Mouse (Mus musculus) midbrain, embryonic 10.5 days (tissue): Measurements from ENCODE around the gene March11. TPM values are rescaled to one million over a fixed set of nuclear protein-coding genes. Genes with fewer than 3 reads are reported as not detected.

ENCODE experiments used
- DNase-seq: peaks from one replicate; pipeline ENCODE4 v3.0.0-alpha.2; 2017; ENCODE audit warnings: low spot score
- H3K27ac ChIP-seq: fragments of 300-500 bp; sonication (generic); replicated peaks from 2 replicates; pipeline ENCODE4 v1.5.1; 2016; ENCODE audit warnings: mild to moderate bottlenecking
- H3K27me3 ChIP-seq: fragments of 300-500 bp; sonication (generic); 2 replicates; pipeline ENCODE4 v1.6.1; 2016; ENCODE audit warnings: low read depth, mild to moderate bottlenecking; ENCODE audit not compliant: poor library complexity, severe bottlenecking
- H3K36me3 ChIP-seq: fragments of 300-500 bp; sonication (generic); 2 replicates; pipeline ENCODE4 v1.6.1; 2016; ENCODE audit warnings: mild to moderate bottlenecking, moderate library complexity
- H3K4me1 ChIP-seq: fragments of 300-500 bp; sonication (generic); 2 replicates; pipeline ENCODE4 v1.6.1; 2016
- H3K4me3 ChIP-seq: fragments of 300-500 bp; sonication (generic); 2 replicates; pipeline ENCODE4 v1.5.1; 2016; ENCODE audit warnings: mild to moderate bottlenecking, moderate library complexity
- H3K9me3 ChIP-seq: fragments of 300-500 bp; sonication (generic); replicated peaks from 2 replicates; pipeline ENCODE4 v1.6.1; 2016; ENCODE audit warnings: mild to moderate bottlenecking
- WGBS: fragments of 180-500 bp; shearing (Covaris S2); methylation state at CpG from one replicate; pipeline ENCODE4 v1.1.7; 2016; 5-methylcytosine and 5-hydroxymethylcytosine counted together
- polyA plus RNA-seq: library from polyadenylated mRNA; unstranded; fragments of >200 nt; fragmentation: Nextera tagmentation; extraction: Ambion mirVana; gene quantifications from 2 replicates; pipeline ENCODE4 v1.2.1, GENCODE M21; 2016

Gene March11
- polyA plus RNA-seq, 1 experiment from 2014 or later = 0.91 TPM

DNA sequence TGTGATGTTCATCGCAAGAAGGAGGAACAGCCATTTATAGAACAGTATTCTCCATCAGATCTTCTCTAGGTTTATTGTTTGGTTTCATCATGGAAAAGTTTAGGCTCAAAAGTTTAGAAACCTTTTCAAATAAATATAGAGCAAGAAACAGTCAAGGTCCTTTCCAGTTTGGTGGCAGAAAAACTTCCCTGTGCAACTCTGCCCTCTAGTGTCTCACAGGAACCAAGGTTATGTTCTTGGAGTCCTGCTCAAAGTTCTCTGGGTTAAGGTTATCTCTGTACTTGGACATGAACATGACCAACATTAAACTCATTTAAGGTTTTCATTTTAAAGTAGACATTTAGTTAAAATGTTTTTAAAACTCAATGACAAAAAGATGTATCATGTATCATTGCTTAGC is 18.3 kb downstream of the March11 start:
- Histone ChIP-seq H3K36me3 (no peaks in the 10 kb centered on the region), H3K4me1 (no peaks in the 10 kb centered on the region), H3K4me3 (no peak overlapping the region), H3K9me3 (no peaks in the 10 kb centered on the region), H3K27ac (no peak overlapping the region), H3K27me3 (no peaks in the 10 kb centered on the region)
- DNase-seq = no peak
- 92% methylated on average over 1 of the region's 1 CpGs for WGBS

DNA sequence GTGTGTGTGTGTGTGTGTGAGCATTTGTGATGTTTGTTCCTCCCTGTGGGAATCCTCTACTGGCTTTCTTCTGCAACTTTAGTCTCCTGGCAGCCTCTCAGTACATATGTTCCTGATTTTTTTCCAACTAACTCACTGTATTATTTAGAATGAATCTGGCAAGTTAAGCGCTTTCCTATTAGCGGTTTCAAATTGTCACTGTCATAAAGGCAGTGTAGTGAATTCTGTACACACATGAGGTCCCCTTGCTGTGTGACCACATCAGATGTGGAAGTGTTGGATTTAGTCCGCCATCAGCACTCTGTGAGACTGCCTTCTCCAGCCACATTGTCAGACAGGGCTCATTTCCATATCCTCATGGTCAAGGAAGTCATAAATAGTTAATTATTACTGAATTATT is 26.9 kb downstream of the March11 start:
- WGBS = 94% methylated on average over 3 of the region's 3 CpGs
- Histone ChIP-seq H3K27ac (no peak overlapping the region), H3K4me1 (no peaks in the 10 kb centered on the region), H3K27me3 (no peaks in the 10 kb centered on the region), H3K36me3 (no peaks in the 10 kb centered on the region), H3K4me3 (no peak overlapping the region), H3K9me3 (no peaks in the 10 kb centered on the region)
- DNase-seq = no peak

DNA sequence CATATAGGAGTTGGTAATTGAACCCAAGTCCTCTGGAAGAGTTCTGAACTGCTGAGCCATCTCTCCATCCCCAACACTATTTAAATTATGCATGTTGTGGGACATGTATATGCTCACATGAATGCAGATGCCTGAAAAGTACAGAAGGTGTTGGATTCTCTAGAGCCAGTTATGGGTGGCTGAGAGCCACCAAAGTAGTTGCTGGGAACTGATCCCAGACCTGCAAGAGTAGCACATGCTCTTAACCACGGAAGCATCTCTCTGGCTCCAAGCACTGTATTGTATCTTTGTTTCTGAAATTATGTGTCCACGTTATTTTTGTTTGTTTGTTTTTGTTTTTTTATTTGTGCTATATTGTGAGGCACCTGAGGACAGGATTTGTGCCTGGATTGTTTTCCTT is 28.9 kb downstream of the March11 start:
- 89% methylated on average over 2 of the region's 2 CpGs for WGBS
- Histone ChIP-seq H3K27me3 (no peaks in the 10 kb centered on the region), H3K4me1 (no peaks in the 10 kb centered on the region), H3K36me3 (no peaks in the 10 kb centered on the region), H3K4me3 (no peak overlapping the region), H3K27ac (no peak overlapping the region), H3K9me3 (no peaks in the 10 kb centered on the region)
- no peak for DNase-seq

DNA sequence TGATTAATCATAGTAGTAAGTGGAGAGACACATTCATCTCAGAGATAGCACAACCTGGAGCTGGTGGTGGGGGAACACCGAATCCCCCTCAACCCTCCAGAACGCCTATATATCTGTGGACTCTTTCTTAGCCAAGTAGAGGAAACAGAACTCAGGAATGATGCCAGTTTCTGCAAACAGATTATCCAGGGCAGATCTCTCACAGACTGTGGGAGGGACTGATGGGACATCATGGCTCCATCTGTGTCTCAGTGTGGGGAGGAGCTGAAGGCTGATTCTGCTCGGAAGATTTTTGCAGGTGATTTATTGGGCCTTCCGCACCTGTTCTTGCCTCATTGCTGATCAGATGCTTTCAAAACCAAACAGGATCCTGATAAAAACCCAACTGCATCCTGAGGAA is 29.5 kb downstream of the March11 start:
- DNase-seq = no peak
- Histone ChIP-seq H3K4me1 (no peaks in the 10 kb centered on the region), H3K36me3 (no peaks in the 10 kb centered on the region)

DNA sequence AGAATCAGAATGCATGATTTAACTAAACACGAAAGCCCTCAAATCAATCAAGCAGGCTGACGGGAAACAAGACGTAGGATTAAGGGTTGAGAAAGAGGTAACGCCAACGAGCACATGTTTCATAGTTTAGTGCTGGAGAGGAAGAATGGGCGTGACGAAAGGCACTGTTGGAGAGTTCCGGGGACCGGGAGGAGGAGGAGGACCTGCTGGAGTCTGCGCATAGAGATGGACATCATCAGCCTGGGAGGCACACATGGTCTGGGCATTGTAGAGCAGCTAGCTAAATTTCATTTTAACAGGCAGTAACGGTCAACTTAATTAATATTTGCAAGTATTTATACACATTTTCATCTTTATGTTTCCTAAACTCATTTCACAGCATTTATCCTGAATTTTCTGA is 31.6 kb downstream of the March11 start:
- no peaks in the 10 kb centered on the region for H3K9me3 ChIP-seq
- no peaks in the 10 kb centered on the region for H3K36me3 ChIP-seq
- 82% methylated on average over 11 of the region's 11 CpGs for WGBS
- no peak for DNase-seq
- no peak overlapping the region for H3K27ac ChIP-seq
- H3K4me1 ChIP-seq = no peaks in the 10 kb centered on the region
- H3K4me3 ChIP-seq = no peak overlapping the region
- H3K27me3 ChIP-seq = no peaks in the 10 kb centered on the region

More for the DNA sequence above, 29.5 kb downstream of the March11 start:
- Histone ChIP-seq H3K27me3 (no peaks in the 10 kb centered on the region), H3K4me3 (no peak overlapping the region), H3K9me3 (no peaks in the 10 kb centered on the region), H3K27ac (no peak overlapping the region)
- 94% methylated on average over 4 of the region's 4 CpGs for WGBS

DNA sequence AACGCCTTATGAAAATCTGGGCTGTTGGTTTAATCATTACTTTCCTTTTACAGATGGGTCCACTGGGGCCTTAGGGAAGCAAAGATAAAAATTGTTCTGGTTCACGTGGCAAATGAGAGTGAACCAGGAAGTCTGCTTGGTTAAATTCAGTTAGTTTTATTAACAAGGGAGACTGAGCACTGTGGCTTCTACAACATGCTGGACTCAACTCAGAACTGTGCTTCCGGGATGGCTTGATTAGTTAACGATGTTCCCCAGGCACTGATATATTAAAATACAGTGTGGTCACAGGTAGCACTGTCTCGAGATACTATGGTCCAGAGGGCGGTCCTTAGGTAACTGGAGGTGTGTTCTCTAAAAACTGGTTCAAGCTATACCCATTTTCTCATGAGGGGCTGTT is 32.1 kb downstream of the March11 start:
- H3K36me3 ChIP-seq = no peaks in the 10 kb centered on the region
- H3K9me3 ChIP-seq = no peaks in the 10 kb centered on the region
- WGBS = 92% methylated on average over 6 of the region's 6 CpGs
- no peak overlapping the region for H3K4me3 ChIP-seq
- no peak overlapping the region for H3K27ac ChIP-seq
- no peaks in the 10 kb centered on the region for H3K27me3 ChIP-seq
- DNase-seq = no peak
- no peaks in the 10 kb centered on the region for H3K4me1 ChIP-seq

DNA sequence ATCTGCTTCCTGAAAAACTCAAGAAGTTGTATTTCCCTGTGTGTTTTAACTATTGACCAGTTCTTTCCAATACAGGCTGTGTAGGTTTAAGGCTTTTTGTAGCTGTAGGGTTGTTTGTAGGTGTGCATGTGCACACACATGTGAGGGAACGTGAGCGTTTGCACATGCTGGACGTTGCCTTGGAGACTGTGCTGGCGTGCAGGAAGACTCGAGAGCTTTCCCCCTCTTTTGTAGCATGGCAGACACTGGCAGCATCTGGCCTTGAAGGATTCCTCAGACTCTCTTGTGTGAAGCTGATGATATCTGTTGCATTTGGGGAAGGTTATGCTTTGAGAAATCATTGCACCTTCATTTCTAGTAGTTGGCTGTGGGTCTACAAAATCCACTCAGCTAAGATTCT is 35.5 kb downstream of the March11 start:
- Histone ChIP-seq H3K4me1 (no peaks in the 10 kb centered on the region), H3K27me3 (no peaks in the 10 kb centered on the region), H3K9me3 (no peaks in the 10 kb centered on the region), H3K4me3 (no peak overlapping the region), H3K36me3 (no peaks in the 10 kb centered on the region), H3K27ac (no peak overlapping the region)
- no peak for DNase-seq
- 87% methylated on average over 5 of the region's 5 CpGs for WGBS

DNA sequence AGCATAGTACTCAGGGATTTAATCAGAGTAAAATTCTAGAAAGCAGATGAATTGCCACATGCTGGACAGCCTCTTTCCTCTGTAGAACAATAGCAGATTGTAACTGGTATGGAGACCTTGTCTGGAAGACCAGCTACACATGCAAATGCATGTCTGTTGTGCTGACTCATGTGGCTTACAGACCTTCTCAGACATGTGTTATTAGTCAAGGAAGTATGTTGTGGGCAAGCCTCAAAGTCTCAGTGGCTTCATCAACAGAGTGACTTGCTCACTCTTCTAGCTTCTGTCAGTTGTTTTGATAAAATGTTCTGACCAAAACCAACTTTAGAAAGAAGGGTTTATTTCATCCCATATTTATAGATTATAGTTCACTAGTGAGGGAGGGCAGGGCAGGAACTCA is 44.8 kb downstream of the March11 start:
- no peak for DNase-seq
- no peaks in the 10 kb centered on the region for H3K9me3 ChIP-seq
- H3K27ac ChIP-seq = no peak overlapping the region
- H3K36me3 ChIP-seq = no peaks in the 10 kb centered on the region
- no peaks in the 10 kb centered on the region for H3K4me1 ChIP-seq
- H3K27me3 ChIP-seq = no peaks in the 10 kb centered on the region
- no peak overlapping the region for H3K4me3 ChIP-seq

DNA sequence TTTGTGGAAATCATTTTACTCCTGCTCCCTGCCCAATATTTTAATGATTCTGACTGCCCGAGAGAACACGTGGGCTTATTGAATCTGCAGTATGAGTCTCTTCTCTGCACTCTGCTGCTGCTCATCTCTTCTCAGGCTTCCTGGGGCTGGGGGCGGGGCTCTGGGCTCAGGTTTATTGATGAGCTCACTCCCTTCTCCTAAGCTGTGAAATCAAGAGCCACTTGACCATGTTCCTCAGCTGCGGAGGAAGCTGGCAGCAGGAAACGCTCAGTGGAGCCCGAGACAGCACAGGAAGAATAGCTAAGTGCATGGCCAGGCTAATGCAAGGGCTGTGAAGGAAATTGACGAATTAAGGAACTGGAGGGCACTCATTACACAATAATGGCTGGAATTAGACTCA is 56.5 kb downstream of the March11 start:
- Histone ChIP-seq H3K4me1 (peaks cover 5% of the 10 kb centered on the region), H3K27ac (no peak overlapping the region), H3K9me3 (no peaks in the 10 kb centered on the region), H3K4me3 (no peak overlapping the region), H3K36me3 (no peaks in the 10 kb centered on the region), H3K27me3 (no peaks in the 10 kb centered on the region)
- WGBS = 33% methylated on average over 7 of the region's 7 CpGs
- DNase-seq = peak; percentile 27

DNA sequence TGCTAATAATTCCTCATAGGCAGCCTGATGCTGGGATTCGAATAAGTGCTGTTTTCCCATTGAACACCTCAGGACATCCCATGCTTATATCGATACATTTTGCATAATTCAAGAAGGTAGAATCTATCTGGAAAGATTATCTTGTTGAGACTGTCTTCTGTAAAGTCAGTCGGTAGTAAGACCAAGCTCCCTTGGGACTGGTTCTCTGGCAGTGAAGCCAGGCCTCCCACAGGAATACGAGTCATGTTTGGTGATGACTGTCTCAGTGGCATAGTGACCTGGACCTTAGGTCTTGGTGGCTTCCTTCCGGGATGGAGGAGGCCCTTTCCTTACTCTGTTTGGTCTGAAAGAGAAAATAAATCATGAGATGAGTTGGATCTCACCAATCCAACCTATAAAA is 57.7 kb downstream of the March11 start:
- Histone ChIP-seq H3K4me1 (peaks cover 5% of the 10 kb centered on the region), H3K9me3 (no peaks in the 10 kb centered on the region), H3K27me3 (no peaks in the 10 kb centered on the region), H3K36me3 (no peaks in the 10 kb centered on the region), H3K27ac (no peak overlapping the region), H3K4me3 (no peak overlapping the region)
- DNase-seq = no peak
- WGBS = 89% methylated on average over 5 of the region's 5 CpGs

DNA sequence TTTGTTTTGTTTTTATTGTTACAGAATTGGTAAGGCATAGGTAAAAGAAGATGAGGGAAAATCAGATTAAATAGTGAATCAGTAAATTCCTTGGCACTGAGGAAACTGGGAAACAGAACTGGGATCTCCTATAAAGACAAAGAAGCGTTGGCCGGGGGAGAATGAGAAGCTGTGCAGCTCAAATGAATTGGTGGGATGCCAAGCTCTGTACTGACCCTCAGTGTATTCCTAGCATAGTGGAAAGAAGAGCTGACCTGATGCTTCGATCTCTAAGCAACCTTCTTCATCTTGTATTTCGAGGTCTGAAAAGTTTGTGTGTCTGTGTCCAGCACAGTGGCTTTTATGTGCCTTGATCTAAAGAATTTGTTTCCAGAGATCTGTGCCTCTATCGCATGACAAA is 64.9 kb downstream of the March11 start:
- WGBS = 92% methylated on average over 5 of the region's 5 CpGs
- Histone ChIP-seq H3K4me1 (no peaks in the 10 kb centered on the region), H3K9me3 (no peaks in the 10 kb centered on the region), H3K36me3 (no peaks in the 10 kb centered on the region), H3K4me3 (no peak overlapping the region), H3K27ac (no peak overlapping the region), H3K27me3 (no peaks in the 10 kb centered on the region)
- no peak for DNase-seq

DNA sequence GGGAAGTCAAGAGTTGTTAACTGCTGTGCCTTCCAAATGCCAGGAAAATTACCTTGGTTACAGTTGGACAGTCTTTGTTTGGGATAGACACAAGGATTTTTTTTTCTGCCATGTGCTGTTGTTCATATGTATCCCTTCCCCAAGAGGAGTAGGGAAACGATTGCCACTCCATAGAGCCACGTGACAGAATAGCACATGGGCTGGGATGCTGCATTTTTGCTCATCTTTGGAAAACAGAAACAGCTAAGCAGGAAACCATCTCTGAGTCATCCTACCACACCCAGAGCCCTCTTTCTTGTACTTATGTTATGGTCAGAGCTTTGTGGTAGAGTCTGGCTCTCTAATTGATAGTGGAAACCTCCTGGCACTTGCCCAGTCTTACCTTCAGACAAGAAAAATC is 65.4 kb downstream of the March11 start:
- no peak for DNase-seq
- Histone ChIP-seq H3K9me3 (no peaks in the 10 kb centered on the region), H3K4me1 (no peaks in the 10 kb centered on the region), H3K4me3 (no peak overlapping the region), H3K36me3 (no peaks in the 10 kb centered on the region), H3K27me3 (no peaks in the 10 kb centered on the region), H3K27ac (no peak overlapping the region)
- 78% methylated on average over 2 of the region's 2 CpGs for WGBS

DNA sequence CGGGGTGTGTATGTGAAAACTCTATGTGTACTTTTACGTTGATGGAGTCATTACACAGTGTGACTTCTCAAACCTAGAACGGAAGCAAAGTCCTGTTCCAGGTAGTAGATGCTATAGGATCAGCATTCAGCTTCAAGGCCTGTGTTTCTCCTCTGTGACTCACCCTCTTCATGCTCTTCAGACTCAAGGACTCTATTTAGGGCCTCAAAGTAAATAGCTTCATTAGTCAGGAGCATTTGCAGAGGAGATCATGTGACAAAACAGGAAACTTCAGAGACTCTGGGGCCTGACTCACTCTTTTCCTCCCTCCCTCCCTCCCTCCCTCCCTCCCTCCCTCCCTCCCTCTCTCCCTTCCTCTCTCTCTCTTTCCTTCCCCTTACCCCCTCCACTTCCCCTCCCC is 66.1 kb downstream of the March11 start:
- Histone ChIP-seq H3K27ac (no peak overlapping the region), H3K4me1 (no peaks in the 10 kb centered on the region), H3K9me3 (no peaks in the 10 kb centered on the region), H3K27me3 (no peaks in the 10 kb centered on the region), H3K36me3 (no peaks in the 10 kb centered on the region), H3K4me3 (no peak overlapping the region)
- no peak for DNase-seq
- 91% methylated on average over 3 of the region's 3 CpGs for WGBS

DNA sequence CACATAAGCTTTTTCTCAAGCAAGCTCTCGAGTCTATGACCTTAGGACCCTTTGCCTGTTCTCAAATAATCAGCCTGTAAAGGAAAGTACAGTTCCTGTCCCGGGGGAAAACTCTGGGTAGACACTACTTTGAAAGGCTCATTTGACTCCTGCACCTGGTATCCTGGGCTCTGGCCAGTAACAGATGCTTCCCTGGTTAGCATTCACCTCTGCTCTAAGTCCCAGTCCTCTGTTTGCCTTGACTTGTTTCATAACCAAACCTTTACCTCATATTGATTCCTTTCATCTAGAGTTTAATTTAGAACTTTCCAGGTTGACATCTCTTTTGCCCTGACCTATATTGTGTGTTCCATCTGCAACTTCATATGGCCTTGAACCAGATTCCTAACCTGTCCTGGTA is 68.5 kb downstream of the March11 start:
- Histone ChIP-seq H3K27me3 (no peaks in the 10 kb centered on the region), H3K27ac (no peak overlapping the region), H3K36me3 (no peaks in the 10 kb centered on the region), H3K9me3 (no peaks in the 10 kb centered on the region), H3K4me1 (no peaks in the 10 kb centered on the region), H3K4me3 (no peak overlapping the region)
- WGBS = 82% methylated on average over 2 of the region's 2 CpGs
- DNase-seq = no peak
